Mouse (Mus musculus): ENCODE data around the gene Prox1. TPM values are rescaled to one million over a fixed set of nuclear protein-coding genes. Genes with fewer than 3 reads are reported as not detected.

Gene Prox1
- total RNA-seq, 2 experiments from 2014 or later, result not detected

DNA sequence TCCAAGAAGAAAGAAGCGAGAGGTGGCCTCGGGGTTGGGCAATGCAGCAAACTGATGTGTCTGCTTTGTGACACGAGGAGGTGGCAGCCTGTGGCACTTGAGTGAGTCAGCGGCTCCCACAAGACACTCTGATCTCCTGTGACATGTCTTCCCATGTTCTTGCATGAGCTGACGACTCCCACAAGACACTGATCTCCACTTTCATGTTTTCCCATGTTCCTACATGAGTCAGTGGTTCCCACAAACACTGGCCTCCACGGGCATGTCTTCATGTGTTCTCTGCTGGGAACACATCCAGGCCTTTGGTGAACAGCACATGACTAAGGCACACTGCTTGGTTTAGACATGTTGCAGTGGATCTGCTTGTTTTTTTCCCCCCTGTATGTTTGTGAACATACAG is 58.8 kb downstream of the Prox1 start:
- ATAC-seq (replicated peaks; ENCODE audit: low FRiP score, low TSS enrichment, poor library complexity, severe bottlenecking), result no peak

DNA sequence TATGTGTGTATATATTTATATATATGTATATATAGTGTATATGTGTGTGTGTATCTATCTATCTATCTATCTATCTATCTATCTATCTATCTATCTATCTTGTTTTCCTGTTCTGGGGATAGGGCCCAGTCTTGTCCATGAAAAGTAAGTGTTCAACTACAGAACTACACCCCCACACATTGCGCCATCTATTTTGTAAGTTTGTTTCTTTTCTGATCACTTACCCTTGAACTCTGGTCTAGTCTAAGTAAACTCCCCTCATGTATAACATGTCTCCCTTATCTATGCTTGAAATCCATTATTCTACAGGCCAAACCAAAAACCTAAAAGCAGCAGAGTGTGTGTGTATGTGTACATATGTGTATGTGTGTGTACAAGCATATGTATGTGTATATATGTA is 62.9 kb downstream of the Prox1 start:
- ATAC-seq (replicated peaks; ENCODE audit: low FRiP score, low TSS enrichment, poor library complexity, severe bottlenecking), result no peak

DNA sequence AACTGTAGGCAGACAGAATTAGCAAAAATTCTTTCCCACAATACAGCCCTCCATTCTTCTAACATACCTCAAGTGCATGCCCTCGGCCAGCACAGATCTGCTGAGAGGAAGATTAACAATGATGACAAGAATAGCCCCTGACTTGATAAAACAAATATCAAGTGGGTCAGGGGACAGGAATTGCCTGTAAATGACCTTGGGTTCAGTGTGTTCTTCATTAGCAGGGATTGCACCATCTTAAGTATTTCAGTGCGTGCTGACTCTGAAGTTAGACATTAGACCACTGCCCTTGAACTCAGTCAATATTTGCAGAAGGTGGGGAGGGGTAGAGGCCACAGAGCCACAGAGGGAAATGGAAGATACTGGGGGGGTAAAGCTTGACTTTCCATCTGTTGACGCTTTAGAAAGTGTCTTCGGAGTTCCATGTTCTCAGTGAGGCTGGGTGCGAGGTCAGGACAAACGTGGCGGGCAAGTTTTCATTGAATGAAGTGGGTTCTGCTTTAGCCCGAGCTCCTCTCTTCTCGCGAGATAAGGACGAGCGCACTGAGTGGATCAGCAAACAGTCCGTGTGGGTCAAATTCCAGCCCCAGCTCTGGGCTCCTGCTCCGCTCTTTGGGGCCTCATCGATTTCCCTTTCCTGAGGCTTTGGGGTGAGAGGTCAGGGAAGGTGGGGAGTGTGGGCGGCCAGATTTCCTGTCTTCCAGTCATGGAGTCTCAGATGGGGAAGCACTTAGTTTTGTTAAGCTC is 63.7 kb downstream of the Prox1 start:
- no peak for ATAC-seq (replicated peaks; ENCODE audit: low FRiP score, low TSS enrichment, poor library complexity, severe bottlenecking)

DNA sequence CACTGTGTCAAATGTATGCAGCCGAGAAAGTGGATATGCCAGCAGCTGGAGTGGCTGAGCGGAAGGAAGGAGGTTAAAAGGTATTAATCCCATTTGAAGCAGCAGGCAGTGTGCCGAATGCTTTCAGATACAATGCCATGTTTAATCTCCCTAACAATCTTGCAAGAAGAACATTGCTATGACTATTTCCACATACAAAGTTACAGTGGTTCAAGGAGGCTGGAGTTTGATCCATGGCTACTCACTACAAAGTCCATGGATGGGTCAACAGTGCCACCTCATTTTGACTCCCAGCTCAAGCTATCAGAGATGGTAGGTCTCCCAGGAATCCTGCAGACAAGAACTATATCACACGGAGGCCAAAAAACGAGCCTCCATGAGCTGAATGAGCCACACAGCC is 64.5 kb downstream of the Prox1 start:
- no peak for ATAC-seq (replicated peaks; ENCODE audit: low FRiP score, low TSS enrichment, poor library complexity, severe bottlenecking)

DNA sequence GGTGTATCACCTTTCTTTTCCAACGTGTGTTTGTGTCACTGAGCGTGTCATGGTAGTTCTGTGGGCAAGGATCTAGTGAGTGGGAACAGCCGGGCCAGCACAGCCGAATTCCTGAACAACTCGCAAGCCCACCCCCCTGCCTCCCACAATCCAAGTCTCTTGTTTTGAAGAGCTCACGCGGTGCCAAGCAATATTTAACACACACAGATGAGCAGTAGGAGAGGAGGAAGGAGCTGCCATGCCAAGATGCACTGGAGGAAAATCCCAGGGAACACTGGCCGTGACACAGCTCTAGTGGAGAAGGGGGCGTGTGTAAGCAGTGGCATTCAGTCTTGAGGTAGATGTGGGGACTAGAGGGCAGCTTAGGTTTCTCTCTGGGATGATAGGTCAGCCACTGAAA is 77.2 kb downstream of the Prox1 start:
- no peak for ATAC-seq (replicated peaks; ENCODE audit: low FRiP score, low TSS enrichment, poor library complexity, severe bottlenecking)

DNA sequence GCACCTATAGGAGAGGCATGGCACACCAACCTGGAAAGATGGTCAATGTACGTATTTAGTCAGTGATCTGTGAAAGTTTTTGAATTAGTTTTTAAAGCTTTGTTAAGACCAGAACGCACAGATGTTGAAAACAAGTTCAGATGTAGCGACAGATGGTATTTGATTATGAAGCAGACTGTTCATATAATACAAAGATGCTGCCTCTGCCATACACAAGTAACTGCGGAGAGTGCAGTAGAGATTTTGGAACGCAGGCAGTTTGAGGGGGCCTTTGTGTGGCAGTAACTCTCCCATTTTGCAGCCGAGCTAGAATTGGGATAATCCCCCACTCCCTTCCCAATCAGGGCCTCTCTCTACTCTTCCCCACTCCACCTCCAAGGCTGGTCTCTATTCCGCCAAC is 78.4 kb downstream of the Prox1 start:
- no peak for ATAC-seq (replicated peaks; ENCODE audit: low FRiP score, low TSS enrichment, poor library complexity, severe bottlenecking)

DNA sequence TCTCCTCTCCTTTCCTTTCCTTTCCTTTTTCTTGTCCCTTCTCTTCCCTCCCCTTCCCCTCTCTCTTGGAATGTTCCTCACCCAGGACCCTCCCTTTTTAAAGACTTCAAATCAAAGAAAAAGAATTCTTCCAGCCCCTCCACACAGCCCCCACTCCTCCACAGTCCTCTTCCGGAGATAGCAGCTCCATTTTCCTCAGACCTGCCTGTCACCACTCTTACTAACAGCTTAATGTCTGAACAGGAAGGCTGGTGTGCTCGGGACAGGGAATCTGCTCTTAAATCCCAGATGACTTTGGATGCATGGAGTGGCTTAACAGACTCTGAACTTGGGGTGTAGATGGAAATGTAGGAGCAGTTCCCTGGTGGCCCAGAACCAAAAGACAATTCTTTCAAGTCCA is 81.6 kb downstream of the Prox1 start:
- no peak for ATAC-seq (replicated peaks; ENCODE audit: low FRiP score, low TSS enrichment, poor library complexity, severe bottlenecking)

DNA sequence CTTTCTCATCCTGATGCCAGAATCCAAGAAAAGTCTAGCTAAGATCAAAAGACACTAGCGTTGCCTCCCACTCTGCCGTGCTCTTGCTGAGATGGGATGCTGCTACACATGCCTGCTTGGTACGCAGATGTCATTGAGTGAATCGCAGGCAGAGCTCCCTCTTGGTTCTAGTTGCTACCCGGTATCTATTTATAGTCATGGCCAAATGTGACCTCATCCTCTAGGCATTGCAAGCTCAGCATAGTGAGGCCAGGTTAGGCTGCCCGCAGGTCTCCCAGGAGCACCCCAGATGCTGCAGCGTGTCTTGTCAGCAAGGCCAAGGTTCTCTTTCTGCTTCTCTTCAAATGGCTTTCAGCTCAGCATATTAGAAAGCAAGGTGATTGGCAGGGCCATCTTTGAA is 84.8 kb downstream of the Prox1 start:
- no peak for ATAC-seq (replicated peaks; ENCODE audit: low FRiP score, low TSS enrichment, poor library complexity, severe bottlenecking)

DNA sequence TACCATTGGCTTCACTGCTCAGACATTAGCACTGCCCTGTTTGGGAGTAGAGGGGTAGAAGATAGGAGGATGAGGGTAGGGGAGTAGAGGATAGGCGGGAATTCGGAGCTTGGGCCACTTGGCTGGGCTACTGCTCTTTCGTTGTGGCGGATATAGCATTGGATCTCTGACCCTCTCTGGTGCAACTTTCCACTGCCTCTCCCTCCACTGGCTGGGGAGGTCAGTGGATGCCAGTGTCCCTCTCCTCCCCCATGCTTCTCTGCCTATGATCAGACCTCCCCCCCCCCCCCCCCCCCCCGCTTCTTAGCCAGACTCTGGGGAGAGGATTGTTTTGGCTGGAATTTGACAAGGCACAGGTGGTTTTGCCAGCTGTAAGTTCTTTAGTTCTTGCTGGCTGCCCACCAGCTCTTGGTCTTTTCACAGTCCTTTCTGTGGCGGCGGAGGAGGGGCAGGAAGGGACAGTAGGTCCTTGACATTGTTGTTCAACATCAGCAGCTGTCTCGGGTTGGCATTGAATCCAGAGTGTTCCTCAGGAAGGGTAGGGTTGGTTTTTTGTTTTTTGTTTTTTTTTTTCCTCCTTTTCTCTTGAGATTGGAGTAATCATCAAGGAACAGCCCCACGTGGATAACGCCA is 90.8 kb downstream of the Prox1 start:
- ATAC-seq (replicated peaks; ENCODE audit: low FRiP score, low TSS enrichment, poor library complexity, severe bottlenecking), result no peak

DNA sequence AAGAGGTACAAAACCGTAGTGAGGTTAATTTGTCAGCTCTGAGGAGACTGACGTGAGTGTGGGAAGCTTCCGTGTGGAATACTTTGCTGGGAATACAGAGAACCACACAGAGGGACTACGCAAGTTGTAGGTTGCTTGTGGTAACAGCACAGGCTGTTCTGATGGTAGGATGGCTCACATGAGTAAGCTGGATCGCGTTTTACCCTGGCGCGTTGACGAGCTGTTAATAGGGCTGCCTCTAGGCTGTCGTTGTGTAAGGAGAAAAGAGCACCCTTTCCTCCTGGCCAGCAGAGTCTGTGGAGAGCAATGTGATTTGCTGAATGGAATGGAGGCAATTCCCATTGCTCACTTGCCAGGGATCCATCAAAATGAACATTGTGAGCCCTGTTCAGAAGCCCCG is 93.9 kb downstream of the Prox1 start:
- no peak for ATAC-seq (replicated peaks; ENCODE audit: low FRiP score, low TSS enrichment, poor library complexity, severe bottlenecking)

Other genes with a start within 250 kb of the Prox1 start
- 101 and 125 TPM in 2 replicates for gene Smyd2, start 248.4 kb downstream of the Prox1 start, total RNA-seq (2014; fragmentation: Nextera tagmentation)
- 152 and 155 TPM in 2 replicates for gene Smyd2, start 248.4 kb downstream of the Prox1 start, total RNA-seq (2017)